Mouse (Mus musculus) lung, embryonic 16.5 days (tissue): ENCODE measurements at regions not wholly inside any gene's neighbourhood (a gene's known extent, or its start where the extent isn't known, plus 50 kb on each side); places are given as distances from the start of the nearest gene placed in this dataset.
A peak's percentile ranks its signal among the peaks of the same experiment; 100 is the strongest.

Experiments used
- ATAC-seq: fragments of 200-750 bp; cut with Nextera tagmentation; 2 replicates; pipeline ENCODE4 v1.8.0; 2017; ENCODE audit warnings: low read depth, mild to moderate bottlenecking, moderate library complexity
- H3K27ac ChIP-seq: fragments of 300-500 bp; sonication (generic); 2 replicates; pipeline ENCODE4 v1.5.1; 2014; ENCODE audit warnings: mild to moderate bottlenecking, control low read depth, low read length
- H3K27me3 ChIP-seq: fragments of 300-500 bp; sonication (generic); 2 replicates; pipeline ENCODE4 v1.6.1; 2014; ENCODE audit warnings: low read depth, low read length, mixed read lengths; ENCODE audit not compliant: control insufficient read depth, insufficient read depth
- H3K36me3 ChIP-seq: fragments of 300-500 bp; sonication (generic); 2 replicates; pipeline ENCODE4 v1.6.1; 2014; ENCODE audit warnings: low read length; ENCODE audit not compliant: control insufficient read depth, insufficient read depth
- H3K4me1 ChIP-seq: fragments of 300-500 bp; sonication (generic); replicated peaks from 2 replicates; pipeline ENCODE4 v1.6.1; 2014; ENCODE audit warnings: low read length, mixed read lengths; ENCODE audit not compliant: control insufficient read depth, insufficient read depth
- H3K4me2 ChIP-seq: fragments of 300-500 bp; sonication (generic); 2 replicates; pipeline ENCODE4 v1.6.1; 2014; ENCODE audit warnings: low read depth, low read length, control low read depth
- H3K4me3 ChIP-seq: fragments of 300-500 bp; sonication (generic); 2 replicates; pipeline ENCODE4 v1.5.1; 2014; ENCODE audit warnings: mild to moderate bottlenecking, low read length, control low read depth
- H3K9ac ChIP-seq: fragments of 300-500 bp; sonication (generic); 2 replicates; pipeline ENCODE4 v1.6.1; 2014; ENCODE audit warnings: low read length, control low read depth
- H3K9me3 ChIP-seq: fragments of 300-500 bp; sonication (generic); 2 replicates; pipeline ENCODE4 v1.6.1; 2016; ENCODE audit warnings: low read length; ENCODE audit not compliant: control insufficient read depth
- WGBS: fragments of 180-500 bp; shearing (Covaris S2); extraction: QIAGEN DNeasy Blood & Tissue Kit; methylation state at CpG from one replicate; pipeline ENCODE4 v1.1.7; 2014; 5-methylcytosine and 5-hydroxymethylcytosine counted together

GRCm38 (mm10) chr13:31196546-31196945 is 222.5 kb downstream of the Gm5447 start:
- no peak overlapping the region for H3K9ac ChIP-seq
- no peak overlapping the region for H3K4me2 ChIP-seq
- ATAC-seq: no peak
- H3K9me3 ChIP-seq: no peaks in the 10 kb centered on the region
- no peaks in the 10 kb centered on the region for H3K36me3 ChIP-seq
- WGBS: 71% methylated on average over 2 of the region's 2 CpGs
- H3K27ac ChIP-seq: no peak overlapping the region
- H3K4me1 ChIP-seq: no peaks in the 10 kb centered on the region
- H3K27me3 ChIP-seq: no peaks in the 10 kb centered on the region
- no peak overlapping the region for H3K4me3 ChIP-seq

DNA sequence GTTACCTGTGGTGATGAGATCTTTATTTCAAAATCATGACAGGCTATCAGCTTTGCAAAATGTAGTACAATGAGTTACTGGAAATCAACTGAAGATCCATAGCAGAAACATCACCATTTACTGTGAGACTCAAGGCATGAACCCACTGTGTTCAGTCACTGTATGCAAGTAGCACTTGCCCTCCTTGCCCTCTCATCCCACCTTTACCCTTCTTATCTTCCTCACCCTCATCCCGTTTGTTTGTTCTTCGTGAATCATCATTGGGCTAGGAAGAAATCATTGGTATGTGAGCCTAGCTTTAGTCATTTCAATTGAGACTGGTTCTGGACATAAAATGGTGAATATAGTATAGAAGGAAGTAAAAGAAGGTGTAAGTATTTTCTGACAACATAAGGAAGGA is 223.6 kb downstream of the Gm5447 start:
- Histone ChIP-seq H3K4me1 (no peaks in the 10 kb centered on the region), H3K27me3 (no peaks in the 10 kb centered on the region), H3K36me3 (no peaks in the 10 kb centered on the region), H3K4me2 (no peak overlapping the region), H3K27ac (no peak overlapping the region), H3K9ac (no peak overlapping the region), H3K9me3 (no peaks in the 10 kb centered on the region), H3K4me3 (no peak overlapping the region)
- ATAC-seq: no peak
- 36% methylated on average over 2 of the region's 2 CpGs for WGBS

DNA sequence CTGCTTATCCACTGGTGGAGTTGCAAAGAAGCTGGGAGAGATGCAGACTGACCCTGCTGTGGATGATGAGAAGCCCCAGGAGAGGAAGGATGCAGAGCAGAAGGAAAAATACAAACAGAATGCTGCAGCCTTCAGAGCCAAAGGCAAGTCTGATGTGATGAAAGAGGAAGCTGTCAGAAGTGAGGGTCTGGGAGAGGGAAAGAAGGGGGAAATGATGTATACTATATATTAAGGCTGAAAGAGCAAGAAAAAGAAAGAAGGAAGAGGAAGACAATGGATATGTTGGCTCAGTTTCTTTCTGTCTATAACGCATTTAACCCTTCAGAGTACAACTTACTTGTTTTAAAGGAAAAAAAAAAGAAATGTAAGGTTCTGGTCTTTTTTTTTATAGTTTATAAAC is 225.4 kb downstream of the Gm5447 start:
- H3K9ac ChIP-seq: no peak overlapping the region
- no peaks in the 10 kb centered on the region for H3K27me3 ChIP-seq
- ATAC-seq: no peak
- 0 out of 2 replicates have a peak, but pooled peaks cover 4% of the 10 kb centered on the region for H3K4me1 ChIP-seq
- H3K36me3 ChIP-seq: no peaks in the 10 kb centered on the region
- no peaks in the 10 kb centered on the region for H3K9me3 ChIP-seq
- 89% methylated on average over 1 of the region's 1 CpGs for WGBS
- no peak overlapping the region for H3K4me3 ChIP-seq
- no peak overlapping the region for H3K4me2 ChIP-seq
- H3K27ac ChIP-seq: no peak overlapping the region

GRCm38 (mm10) chr13:31204068-31204467 is 230.1 kb downstream of the Gm5447 start:
- ATAC-seq: peak; percentile 54; the same call in 1 of the 2 replicates
- 32% methylated on average over 6 of the region's 6 CpGs for WGBS
- no peaks in the 10 kb centered on the region for H3K36me3 ChIP-seq
- H3K9ac ChIP-seq: no peak overlapping the region
- H3K4me3 ChIP-seq: no peak overlapping the region
- H3K4me1 ChIP-seq: 0 out of 2 replicates have a peak, but pooled peaks cover 9% of the 10 kb centered on the region
- H3K27ac ChIP-seq: no peak overlapping the region
- H3K27me3 ChIP-seq: no peaks in the 10 kb centered on the region
- no peak overlapping the region for H3K4me2 ChIP-seq
- no peaks in the 10 kb centered on the region for H3K9me3 ChIP-seq

- Histone ChIP-seq H3K4me1 (0 out of 2 replicates have a peak, but pooled peaks cover 9% of the 10 kb centered on the region), H3K4me2 (no peak overlapping the region), H3K27ac (no peak overlapping the region), H3K36me3 (no peaks in the 10 kb centered on the region), H3K9me3 (no peaks in the 10 kb centered on the region), H3K27me3 (no peaks in the 10 kb centered on the region), H3K9ac (no peak overlapping the region), H3K4me3 (no peak overlapping the region)
- WGBS: 70% methylated on average over 5 of the region's 5 CpGs
- ATAC-seq: no peak
Observed at GRCm38 (mm10) chr13:31206381-31206780, 232.4 kb downstream of the Gm5447 start.

- H3K4me3 ChIP-seq: no peak overlapping the region
- no peaks in the 10 kb centered on the region for H3K9me3 ChIP-seq
- no peaks in the 10 kb centered on the region for H3K27me3 ChIP-seq
- no peak overlapping the region for H3K9ac ChIP-seq
- H3K27ac ChIP-seq: no peak overlapping the region
- H3K36me3 ChIP-seq: no peaks in the 10 kb centered on the region
- ATAC-seq: peak; percentile 92
- H3K4me1 ChIP-seq: 0 out of 2 replicates have a peak, but pooled peaks cover 9% of the 10 kb centered on the region
- WGBS: 19% methylated on average over 5 of the region's 5 CpGs
- H3K4me2 ChIP-seq: no peak overlapping the region
Observed at GRCm38 (mm10) chr13:31207709-31208108, 233.7 kb downstream of the Gm5447 start.

DNA sequence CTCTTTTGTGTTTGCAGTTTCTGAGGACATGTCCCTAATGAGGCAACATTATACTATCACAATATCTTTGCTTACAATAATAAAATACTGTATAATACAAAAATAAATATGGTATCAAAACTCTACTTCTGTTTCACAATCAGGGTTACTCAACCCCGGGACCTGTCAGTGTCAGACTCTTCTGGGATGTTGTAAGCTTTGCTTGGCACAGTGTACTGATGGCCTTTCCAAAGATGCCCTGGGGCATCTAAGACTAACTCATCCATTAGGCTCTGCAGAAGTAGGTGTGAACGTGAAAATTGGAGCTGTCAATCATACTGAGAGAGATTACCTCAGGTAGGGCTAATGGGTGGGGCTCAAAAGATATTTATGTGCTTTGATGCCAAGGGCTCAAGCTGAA is 249.0 kb downstream of the Gm5447 start:
- H3K36me3 ChIP-seq: no peaks in the 10 kb centered on the region
- no peak overlapping the region for H3K4me3 ChIP-seq

GRCm38 (mm10) chr13:31240546-31240945 is 266.5 kb downstream of the Gm5447 start:
- no peak for ATAC-seq
- Histone ChIP-seq H3K9ac (no peak overlapping the region), H3K27me3 (no peaks in the 10 kb centered on the region), H3K4me2 (no peak overlapping the region), H3K4me1 (no peaks in the 10 kb centered on the region), H3K27ac (no peak overlapping the region), H3K4me3 (no peak overlapping the region), H3K9me3 (no peaks in the 10 kb centered on the region), H3K36me3 (no peaks in the 10 kb centered on the region)
- 95% methylated on average over 6 of the region's 6 CpGs for WGBS

More for the DNA sequence above, 249.0 kb downstream of the Gm5447 start:
- Histone ChIP-seq H3K27me3 (no peaks in the 10 kb centered on the region), H3K9me3 (no peaks in the 10 kb centered on the region; the same call in 1 of the 2 replicates), H3K9ac (no peak overlapping the region), H3K4me2 (no peak overlapping the region), H3K4me1 (no peaks in the 10 kb centered on the region), H3K27ac (no peak overlapping the region)
- WGBS: 86% methylated on average over 2 of the region's 2 CpGs
- no peak for ATAC-seq

DNA sequence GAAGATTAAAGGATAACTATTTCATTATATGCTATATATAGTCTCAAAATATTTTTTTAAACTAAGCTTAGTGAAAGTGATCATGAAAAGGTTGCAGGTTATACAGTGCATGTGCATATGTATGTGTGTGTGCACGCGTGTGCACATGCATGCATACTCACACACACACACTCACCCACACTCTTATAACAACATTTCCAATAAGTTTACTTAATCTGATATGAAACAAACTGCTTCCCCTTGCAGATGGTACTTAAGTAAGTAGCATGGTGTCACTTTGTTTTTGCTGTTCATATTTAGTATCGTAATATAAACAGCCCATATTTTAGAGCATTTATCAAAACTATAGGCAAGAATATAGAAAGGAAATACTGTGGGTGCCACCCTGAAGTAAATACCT is 275.0 kb downstream of the Gm5447 start:
- no peaks in the 10 kb centered on the region for H3K9me3 ChIP-seq
- no peaks in the 10 kb centered on the region for H3K36me3 ChIP-seq
- H3K4me2 ChIP-seq: no peak overlapping the region
- H3K9ac ChIP-seq: no peak overlapping the region
- peaks cover 5% of the 10 kb centered on the region; the same call in 1 of the 2 replicates for H3K4me1 ChIP-seq
- peak; percentile 63; the same call in 1 of the 2 replicates for ATAC-seq
- no peak overlapping the region for H3K4me3 ChIP-seq
- peak overlapping the region; percentile 85 for H3K27ac ChIP-seq
- WGBS: 63% methylated on average over 3 of the region's 3 CpGs
- no peaks in the 10 kb centered on the region for H3K27me3 ChIP-seq

GRCm38 (mm10) chr13:31249525-31249924 is 275.5 kb downstream of the Gm5447 start:
- no peaks in the 10 kb centered on the region for H3K27me3 ChIP-seq
- peak; percentile 70 for ATAC-seq
- no peaks in the 10 kb centered on the region for H3K36me3 ChIP-seq
- WGBS: 44% methylated on average over 5 of the region's 5 CpGs
- no peak overlapping the region for H3K9ac ChIP-seq
- H3K27ac ChIP-seq: peak overlapping the region; percentile 85
- H3K4me2 ChIP-seq: no peak overlapping the region
- peaks cover 5% of the 10 kb centered on the region; the same call in 1 of the 2 replicates for H3K4me1 ChIP-seq
- no peaks in the 10 kb centered on the region for H3K9me3 ChIP-seq
- no peak overlapping the region for H3K4me3 ChIP-seq
